10 mouse cellular contexts compared by ENCODE assay signal in the genomic region with DNA sequence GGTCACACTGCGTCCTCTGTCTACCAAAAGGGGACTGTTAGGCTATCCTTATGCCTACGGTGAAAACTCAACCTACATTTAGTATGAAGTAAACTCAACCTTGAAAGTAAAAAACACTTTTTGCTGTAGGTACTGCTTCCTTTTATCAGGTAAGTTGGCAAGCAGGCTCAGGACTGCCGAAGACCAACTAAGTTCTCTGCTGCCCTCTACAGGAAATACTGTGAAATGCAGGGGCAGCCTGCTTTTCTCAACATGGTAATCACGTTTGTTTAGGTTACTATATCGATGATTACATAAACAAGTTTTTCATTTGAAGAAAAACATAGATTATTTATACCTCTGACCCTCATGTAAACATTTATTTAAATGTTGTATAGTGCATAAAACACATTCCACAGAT. TPM values are rescaled to one million over a fixed set of nuclear protein-coding genes. Genes with fewer than 3 reads are reported as not detected.
A peak's percentile ranks its signal among the peaks of the same experiment; 100 is the strongest.
DNase-seq lines count a peak whose midpoint lies in the region; ATAC-seq and TF ChIP-seq lines count a peak whose summit lies in the region.
"Had no signal": no experiment of that assay in that cellular context is flagged by ENCODE, and none has a peak within 500 bp of the region (broad histone marks: within the 10 kb centered on the region; RNA-seq: fewer than 3 reads in every experiment).

No protein-coding gene starts in this region.

- no peak overlapping the region for H3K4me3 ChIP-seq in midbrain, embryonic 14.5 days (replicated peaks; ENCODE audit: low read depth, low read length)
- no peak overlapping the region for H3K4me3 ChIP-seq in midbrain, embryonic 15.5 days
- H3K4me3 ChIP-seq in cortical plate, adult 2 months (ENCODE audit: insufficient read depth, low read length), result no peak overlapping the region

- no peak overlapping the region for H3K4me2 ChIP-seq in midbrain, embryonic 14.5 days (ENCODE audit: low read length)
- H3K4me2 ChIP-seq in midbrain, embryonic 15.5 days, result no peak overlapping the region

- TF ChIP-seq POLR2A in cortical plate, adult 2 months (IDR thresholded peaks at IDR 0.05; ENCODE audit: extremely low read depth, insufficient read depth, low read length), result no peak

- no peaks in the 10 kb centered on the region for H3K9me3 ChIP-seq in midbrain, embryonic 14.5 days (ENCODE audit: control insufficient read depth, low read length)
- no peaks in the 10 kb centered on the region for H3K9me3 ChIP-seq in midbrain, embryonic 15.5 days

- WGBS in midbrain, embryonic 14.5 days, result 43% methylated on average over 5 of the region's 5 CpGs
- WGBS in midbrain, embryonic 15.5 days, result 40% methylated on average over 5 of the region's 5 CpGs

- DNase-seq in midbrain, embryonic 14.5 days, result peak; percentile 90
- DNase-seq in heart, postnatal 10 days, result peak; percentile 80 to 82
- DNase-seq in left cerebral cortex, adult 8-10 months (ENCODE audit: low spot score in 2 of 2), result peak; percentile 40 to 58
- DNase-seq in thymus, postnatal 10 days (ENCODE audit: low spot score in 2 of 2), result peak; percentile 50 to 77

- no peak overlapping the region for H3K9ac ChIP-seq in midbrain, embryonic 14.5 days (replicated peaks; ENCODE audit: low read length)
- no peak overlapping the region for H3K9ac ChIP-seq in midbrain, embryonic 15.5 days

- TF ChIP-seq CTCF in cortical plate, adult 2 months (IDR thresholded peaks at IDR 0.05; ENCODE audit: extremely low read depth, insufficient read depth, low read length), result peak; percentile 87

- H3K36me3 ChIP-seq in midbrain, embryonic 14.5 days (ENCODE audit: control insufficient read depth, insufficient read depth, low read length), result no peaks in the 10 kb centered on the region
- no peaks in the 10 kb centered on the region for H3K36me3 ChIP-seq in midbrain, embryonic 15.5 days (replicated peaks)

- no peak for ATAC-seq in midbrain, embryonic 14.5 days (ENCODE audit: low FRiP score, low TSS enrichment)
- ATAC-seq in midbrain, embryonic 15.5 days (replicated peaks), result no peak
- ATAC-seq in activated CD4-positive, CD25-positive, alpha-beta regulatory T cell, adult 4 months, result peak; percentile 37
- ATAC-seq in neutrophil, adult 5-6 weeks (ENCODE audit: extremely low read depth, insufficient number of reproducible peaks, low FRiP score, poor library complexity, severe bottlenecking), result peak; percentile 70

- H3K4me1 ChIP-seq in midbrain, embryonic 14.5 days (ENCODE audit: control insufficient read depth, insufficient read depth, low read length), result no peaks in the 10 kb centered on the region
- peaks cover 5% of the 10 kb centered on the region for H3K4me1 ChIP-seq in midbrain, embryonic 15.5 days
- H3K4me1 ChIP-seq in cortical plate, adult 2 months (ENCODE audit: control insufficient read depth, insufficient read depth, low read length), result no peaks in the 10 kb centered on the region; the same call in 1 of the 2 replicates

- no peaks in the 10 kb centered on the region for H3K27me3 ChIP-seq in midbrain, embryonic 14.5 days (ENCODE audit: control insufficient read depth, insufficient read depth, low read length)
- H3K27me3 ChIP-seq in midbrain, embryonic 15.5 days (replicated peaks), result no peaks in the 10 kb centered on the region

- intact Hi-C loops in heart, postnatal 10 days (cut with DNase I), result loop anchor here (1.0 to 5.0 kb wide), 3 partner anchors 105 to 490 kb away; no protein-coding TSS in a partner anchor

- no peak overlapping the region for H3K27ac ChIP-seq in midbrain, embryonic 14.5 days (replicated peaks; ENCODE audit: low read depth, low read length)
- H3K27ac ChIP-seq in midbrain, embryonic 15.5 days, result no peak overlapping the region
- H3K27ac ChIP-seq in cortical plate, adult 2 months (ENCODE audit: insufficient read depth, low read length), result no peak overlapping the region; the same call in 1 of the 2 replicates

RNA-seq across cellular contexts. Expression of a gene that starts 21.1 kb away (rescaled TPM):
- 5.0 and 8.5 TPM in 2 replicates for polyA plus RNA-seq in midbrain, embryonic 14.5 days (2014; fragmentation: Nextera tagmentation; extraction: Ambion mirVana)
- polyA plus RNA-seq in midbrain, embryonic 15.5 days (2015; fragmentation: Nextera tagmentation; extraction: Ambion mirVana), result 10.7 and 12.2 TPM in 2 replicates
- polyA plus RNA-seq in activated CD4-positive, CD25-positive, alpha-beta regulatory T cell, adult 4 months (2017; shearing (Covaris generic)), result 10 to 100 TPM; 25.3 to 27.0 TPM
- 18.5 and 18.7 TPM in 2 replicates for polyA plus RNA-seq in cortical plate, adult 2 months (2012; rRNA removed)
- total RNA-seq in heart, postnatal 10 days (2021), result 10 to 100 TPM; 37.4 to 41.6 TPM
- 10 to 100 TPM; 34.6 to 65.6 (median 55.6) TPM for total RNA-seq in left cerebral cortex, adult 8-10 months (2022)
- total RNA-seq in neutrophil, adult 5-6 weeks (2017), result 32.8 and 40.9 TPM in 2 replicates

RNA-seq across cellular contexts. Expression of a gene that starts 21.2 kb away (rescaled TPM):
- polyA plus RNA-seq in midbrain, embryonic 14.5 days (2014; fragmentation: Nextera tagmentation; extraction: Ambion mirVana), result not detected in 2 replicates
- not detected in 2 replicates for polyA plus RNA-seq in midbrain, embryonic 15.5 days (2015; fragmentation: Nextera tagmentation; extraction: Ambion mirVana)
- polyA plus RNA-seq in activated CD4-positive, CD25-positive, alpha-beta regulatory T cell, adult 4 months (2017; shearing (Covaris generic)), result under 1 TPM in 1 of 2 experiments, not detected in 1; 0.33 TPM
- not detected in 2 replicates for polyA plus RNA-seq in cortical plate, adult 2 months (2012; rRNA removed)
- not detected for total RNA-seq in heart, postnatal 10 days (2021)
- not detected for total RNA-seq in left cerebral cortex, adult 8-10 months (2022)
- total RNA-seq in neutrophil, adult 5-6 weeks (2017), result not detected in 2 replicates
- polyA plus RNA-seq: heart, embryonic 14.5 days had no signal

RNA-seq across cellular contexts. Expression of a gene that starts 42.9 kb away (rescaled TPM):
- not detected in 2 replicates for polyA plus RNA-seq in midbrain, embryonic 14.5 days (2014; fragmentation: Nextera tagmentation; extraction: Ambion mirVana)
- polyA plus RNA-seq in midbrain, embryonic 15.5 days (2015; fragmentation: Nextera tagmentation; extraction: Ambion mirVana), result not detected in 2 replicates
- polyA plus RNA-seq in activated CD4-positive, CD25-positive, alpha-beta regulatory T cell, adult 4 months (2017; shearing (Covaris generic)), result not detected
- not detected in 2 replicates for polyA plus RNA-seq in cortical plate, adult 2 months (2012; rRNA removed)
- not detected for total RNA-seq in heart, postnatal 10 days (2021)
- not detected for total RNA-seq in left cerebral cortex, adult 8-10 months (2022)
- not detected in 2 replicates for total RNA-seq in neutrophil, adult 5-6 weeks (2017)
- polyA plus RNA-seq: heart, embryonic 14.5 days; stomach, embryonic 14.5 days had no signal

RNA-seq across cellular contexts. Expression of a gene that starts 48.2 kb away (rescaled TPM):
- polyA plus RNA-seq in midbrain, embryonic 14.5 days (2014; fragmentation: Nextera tagmentation; extraction: Ambion mirVana), result 0.15 TPM in 1 of 2 replicates, not detected in the other
- polyA plus RNA-seq in midbrain, embryonic 15.5 days (2015; fragmentation: Nextera tagmentation; extraction: Ambion mirVana), result not detected in 2 replicates
- not detected for polyA plus RNA-seq in activated CD4-positive, CD25-positive, alpha-beta regulatory T cell, adult 4 months (2017; shearing (Covaris generic))
- polyA plus RNA-seq in cortical plate, adult 2 months (2012; rRNA removed), result not detected in 2 replicates
- not detected for total RNA-seq in heart, postnatal 10 days (2021)
- total RNA-seq in left cerebral cortex, adult 8-10 months (2022), result under 1 TPM in 2 of 4 experiments, not detected in 2; 0.86 to 0.89 TPM
- total RNA-seq in neutrophil, adult 5-6 weeks (2017), result not detected in 2 replicates
- polyA plus RNA-seq: heart, embryonic 14.5 days had no signal

RNA-seq across cellular contexts. Expression of a gene that starts 59.4 kb away (rescaled TPM):
- not detected in 2 replicates for polyA plus RNA-seq in midbrain, embryonic 14.5 days (2014; fragmentation: Nextera tagmentation; extraction: Ambion mirVana)
- polyA plus RNA-seq in midbrain, embryonic 15.5 days (2015; fragmentation: Nextera tagmentation; extraction: Ambion mirVana), result not detected in 2 replicates
- polyA plus RNA-seq in activated CD4-positive, CD25-positive, alpha-beta regulatory T cell, adult 4 months (2017; shearing (Covaris generic)), result not detected
- not detected in 2 replicates for polyA plus RNA-seq in cortical plate, adult 2 months (2012; rRNA removed)
- total RNA-seq in heart, postnatal 10 days (2021), result not detected
- total RNA-seq in left cerebral cortex, adult 8-10 months (2022), result not detected
- not detected in 2 replicates for total RNA-seq in neutrophil, adult 5-6 weeks (2017)
- polyA plus RNA-seq: heart, embryonic 14.5 days; stomach, embryonic 14.5 days had no signal

Comparison
In these comparisons a context has a peak if more than half of its experiments do, and no peak if none do; other contexts are left out.
1. ATAC-seq: peak in activated CD4-positive, CD25-positive, alpha-beta regulatory T cell, adult 4 months (single experiment) and neutrophil, adult 5-6 weeks (single experiment); none in midbrain, embryonic 14.5 days (single experiment) and midbrain, embryonic 15.5 days (single experiment).
2. Peak in every context shown above with its lines, with median percentiles within 50 percentile points of each other: DNase-seq.